Mouse (Mus musculus) neural tube, embryonic 13.5 days (tissue): ENCODE results near the gene Rft1. TPM values are rescaled to one million over a fixed set of nuclear protein-coding genes. Genes with fewer than 3 reads are reported as not detected.

Experiments
- ATAC-seq: fragments of 200-750 bp; cut with Nextera tagmentation; 2 replicates; pipeline ENCODE4 v1.8.0; 2017; ENCODE audit warnings: low read depth, mild to moderate bottlenecking, moderate TSS enrichment, moderate library complexity
- H3K27ac ChIP-seq: fragments of 300-500 bp; sonication (generic); replicated peaks from 2 replicates; pipeline ENCODE4 v1.5.1; 2015; ENCODE audit warnings: moderate library complexity, mild to moderate bottlenecking, inconsistent platforms
- H3K27me3 ChIP-seq: fragments of 300-500 bp; sonication (generic); 2 replicates; pipeline ENCODE4 v1.6.1; 2015; ENCODE audit warnings: mild to moderate bottlenecking, inconsistent platforms
- H3K36me3 ChIP-seq: fragments of 300-500 bp; sonication (generic); 2 replicates; pipeline ENCODE4 v1.6.1; 2015; ENCODE audit warnings: mild to moderate bottlenecking, inconsistent platforms
- H3K4me1 ChIP-seq: fragments of 300-500 bp; sonication (generic); replicated peaks from 2 replicates; pipeline ENCODE4 v1.6.1; 2015; ENCODE audit warnings: inconsistent platforms
- H3K4me2 ChIP-seq: fragments of 300-500 bp; sonication (generic); 2 replicates; pipeline ENCODE4 v1.6.1; 2015; ENCODE audit warnings: inconsistent platforms, mild to moderate bottlenecking, moderate library complexity
- H3K4me3 ChIP-seq: fragments of 300-500 bp; sonication (generic); 2 replicates; pipeline ENCODE4 v1.5.1; 2015; ENCODE audit warnings: mild to moderate bottlenecking, inconsistent platforms
- H3K9ac ChIP-seq: fragments of 300-500 bp; sonication (generic); 2 replicates; pipeline ENCODE4 v1.6.1; 2015; ENCODE audit warnings: moderate library complexity, mild to moderate bottlenecking, inconsistent platforms
- H3K9me3 ChIP-seq: fragments of 300-500 bp; sonication (generic); 2 replicates; pipeline ENCODE4 v1.6.1; 2016; ENCODE audit warnings: inconsistent platforms
- WGBS: fragments of 180-500 bp; shearing (Covaris S2); methylation state at CpG from one replicate; pipeline ENCODE4 v1.1.7; 2015; 5-methylcytosine and 5-hydroxymethylcytosine counted together
- polyA plus RNA-seq: library from polyadenylated mRNA; unstranded; fragments of >200 nt; fragmentation: Nextera tagmentation; extraction: Ambion mirVana; gene quantifications from 2 replicates; pipeline ENCODE4 v1.2.1, GENCODE M21; 2015

Gene Rft1
- polyA plus RNA-seq, 1 experiment from 2014 or later = 9.9 TPM

DNA sequence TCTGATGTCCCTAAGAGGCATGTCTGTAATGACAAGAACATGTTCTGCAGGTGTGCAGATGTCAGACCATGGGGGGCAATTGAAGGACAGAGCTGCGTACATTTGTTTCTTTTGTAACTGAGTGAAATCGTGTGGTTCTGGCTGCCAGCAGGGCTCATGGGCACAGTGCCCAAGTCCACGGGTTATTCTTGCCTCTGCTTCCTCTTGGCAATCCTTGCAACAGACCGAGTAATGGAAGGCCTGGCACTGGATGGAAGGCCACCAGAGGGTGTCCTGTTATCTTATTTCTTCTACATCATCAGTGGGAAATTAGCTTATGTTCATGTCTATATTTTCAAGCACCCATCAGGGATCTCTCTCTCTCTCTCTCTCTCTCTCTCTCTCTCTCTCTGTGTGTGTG, 41.4 kb downstream of the Rft1 start:
- no peaks in the 10 kb centered on the region for H3K27me3 ChIP-seq
- H3K9me3 ChIP-seq = no peaks in the 10 kb centered on the region
- peaks cover 19% of the 10 kb centered on the region for H3K4me1 ChIP-seq
- H3K36me3 ChIP-seq = peaks cover 8% of the 10 kb centered on the region; the same call in 1 of the 2 replicates
- no peak overlapping the region for H3K27ac ChIP-seq
- no peak overlapping the region for H3K4me3 ChIP-seq
- no peak overlapping the region for H3K4me2 ChIP-seq
- WGBS = 44% methylated on average over 4 of the region's 4 CpGs
- H3K9ac ChIP-seq = no peak overlapping the region
- ATAC-seq = peak; percentile 64; the same call in 1 of the 2 replicates

DNA sequence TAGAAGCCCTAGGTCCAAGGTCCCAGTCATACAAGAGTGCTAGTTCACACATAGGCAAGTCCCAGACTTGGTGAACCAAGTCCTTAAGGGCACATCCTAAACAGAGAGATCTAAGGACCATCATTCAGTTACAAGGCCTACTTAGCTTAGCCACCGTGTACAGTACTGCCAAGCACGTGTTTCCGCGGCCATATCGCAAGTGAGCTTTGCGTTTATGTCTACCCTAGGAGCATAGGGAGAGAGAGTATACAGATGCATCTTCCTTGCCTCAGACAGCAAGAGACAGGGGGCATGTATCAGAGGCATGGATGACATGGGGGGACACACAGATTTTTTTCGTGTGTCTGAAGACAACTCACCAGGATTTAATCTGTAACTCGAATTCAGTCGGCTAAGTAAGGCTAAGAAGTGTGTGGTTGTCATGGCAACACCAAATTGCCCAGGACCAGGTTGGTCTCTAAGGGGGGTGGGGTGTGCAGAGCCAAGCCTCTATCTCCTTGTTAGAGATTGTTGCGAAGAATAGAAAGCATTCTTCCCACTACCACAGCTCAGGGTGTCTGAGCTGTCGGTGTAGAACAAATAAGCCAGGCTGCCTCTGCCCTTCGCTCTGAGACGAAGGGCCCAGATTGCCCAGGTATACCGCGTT, 43.4 kb downstream of the Rft1 start:
- H3K4me3 ChIP-seq = no peak overlapping the region
- H3K27ac ChIP-seq = no peak overlapping the region
- no peak overlapping the region for H3K4me2 ChIP-seq
- peak; percentile 33; the same call in 1 of the 2 replicates for ATAC-seq
- H3K27me3 ChIP-seq = no peaks in the 10 kb centered on the region
- H3K9ac ChIP-seq = no peak overlapping the region
- 74% methylated on average over 15 of the region's 15 CpGs for WGBS
- peaks cover 19% of the 10 kb centered on the region for H3K4me1 ChIP-seq
- H3K9me3 ChIP-seq = no peaks in the 10 kb centered on the region
- peaks cover under 1% of the 10 kb centered on the region; the same call in 1 of the 2 replicates for H3K36me3 ChIP-seq

DNA sequence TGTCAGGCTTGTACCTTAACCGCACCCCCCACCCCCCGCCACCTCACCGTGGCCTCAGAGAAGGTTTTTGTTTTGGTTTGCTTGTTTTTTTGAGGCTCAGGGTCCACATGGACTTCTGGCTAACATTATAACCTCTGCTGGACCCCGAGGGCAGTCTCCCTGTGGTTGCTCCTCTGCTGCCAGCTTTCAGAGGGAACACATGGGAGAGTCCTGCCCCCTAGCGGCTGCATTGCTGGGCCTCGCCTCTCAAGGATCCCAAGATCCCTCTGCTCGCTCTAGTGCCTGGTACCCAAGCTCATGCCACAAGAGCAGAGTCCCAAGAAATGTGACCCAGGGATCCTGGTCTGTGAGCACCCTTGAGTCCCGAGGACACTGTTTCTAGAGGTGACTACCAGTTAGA, 45.5 kb downstream of the Rft1 start:
- Histone ChIP-seq H3K27me3 (no peaks in the 10 kb centered on the region), H3K27ac (no peak overlapping the region), H3K4me3 (no peak overlapping the region), H3K9me3 (no peaks in the 10 kb centered on the region), H3K36me3 (no peaks in the 10 kb centered on the region), H3K4me1 (peaks cover 19% of the 10 kb centered on the region), H3K9ac (no peak overlapping the region), H3K4me2 (no peak overlapping the region)
- ATAC-seq = no peak
- WGBS = 36% methylated on average over 8 of the region's 8 CpGs

DNA sequence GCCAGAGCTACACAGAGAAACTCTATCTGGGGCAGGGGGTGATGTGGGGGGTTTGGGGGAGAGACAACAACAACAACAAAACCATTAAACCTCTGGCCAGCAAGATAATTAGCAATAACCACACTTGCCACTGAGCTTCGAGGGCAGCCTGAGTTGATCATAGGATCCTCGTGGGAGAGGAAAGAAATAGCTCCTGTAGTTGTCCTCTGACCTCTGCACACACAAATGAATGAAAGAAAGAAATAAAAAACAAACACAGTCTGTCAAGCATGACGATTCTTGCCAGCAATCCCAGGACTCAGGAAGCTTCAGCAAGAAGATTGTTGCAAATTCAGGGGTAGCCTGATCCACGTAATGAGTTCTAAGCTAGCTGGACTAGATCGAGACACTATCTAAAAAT, 48.4 kb downstream of the Rft1 start:
- ATAC-seq = no peak
- 50% methylated on average over 5 of the region's 5 CpGs for WGBS

DNA sequence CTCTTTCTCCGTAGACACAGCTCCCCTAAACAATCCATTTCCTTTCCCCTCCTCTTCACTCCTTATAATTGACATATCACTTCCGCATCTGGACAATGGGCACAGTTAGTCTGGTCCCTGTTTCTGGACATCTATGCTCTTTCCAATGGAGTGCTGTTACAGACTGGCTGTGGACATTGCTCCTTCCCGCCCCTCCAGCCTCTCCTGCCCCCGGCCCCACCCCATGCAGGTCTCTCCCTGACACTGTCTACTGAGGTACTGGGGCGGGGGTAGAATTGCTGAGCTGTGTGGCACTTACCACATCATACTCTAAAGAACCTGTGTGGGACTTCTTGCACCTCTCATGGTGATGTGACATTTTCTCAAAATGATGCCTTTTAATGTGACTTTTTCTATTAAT, 48.9 kb downstream of the Rft1 start:
- Histone ChIP-seq H3K27ac (no peak overlapping the region), H3K27me3 (no peaks in the 10 kb centered on the region), H3K36me3 (no peaks in the 10 kb centered on the region), H3K9me3 (no peaks in the 10 kb centered on the region), H3K4me2 (no peak overlapping the region), H3K9ac (no peak overlapping the region), H3K4me3 (no peak overlapping the region), H3K4me1 (peaks cover 4% of the 10 kb centered on the region; the same call in 1 of the 2 replicates)
- ATAC-seq = no peak
- 83% methylated on average over 5 of the region's 5 CpGs for WGBS

More for the DNA sequence above, 48.4 kb downstream of the Rft1 start:
- no peak overlapping the region for H3K27ac ChIP-seq
- no peak overlapping the region for H3K4me3 ChIP-seq
- no peaks in the 10 kb centered on the region for H3K27me3 ChIP-seq
- H3K9ac ChIP-seq = no peak overlapping the region
- no peaks in the 10 kb centered on the region for H3K36me3 ChIP-seq
- no peaks in the 10 kb centered on the region for H3K9me3 ChIP-seq
- no peak overlapping the region for H3K4me2 ChIP-seq
- peaks cover 10% of the 10 kb centered on the region for H3K4me1 ChIP-seq

DNA sequence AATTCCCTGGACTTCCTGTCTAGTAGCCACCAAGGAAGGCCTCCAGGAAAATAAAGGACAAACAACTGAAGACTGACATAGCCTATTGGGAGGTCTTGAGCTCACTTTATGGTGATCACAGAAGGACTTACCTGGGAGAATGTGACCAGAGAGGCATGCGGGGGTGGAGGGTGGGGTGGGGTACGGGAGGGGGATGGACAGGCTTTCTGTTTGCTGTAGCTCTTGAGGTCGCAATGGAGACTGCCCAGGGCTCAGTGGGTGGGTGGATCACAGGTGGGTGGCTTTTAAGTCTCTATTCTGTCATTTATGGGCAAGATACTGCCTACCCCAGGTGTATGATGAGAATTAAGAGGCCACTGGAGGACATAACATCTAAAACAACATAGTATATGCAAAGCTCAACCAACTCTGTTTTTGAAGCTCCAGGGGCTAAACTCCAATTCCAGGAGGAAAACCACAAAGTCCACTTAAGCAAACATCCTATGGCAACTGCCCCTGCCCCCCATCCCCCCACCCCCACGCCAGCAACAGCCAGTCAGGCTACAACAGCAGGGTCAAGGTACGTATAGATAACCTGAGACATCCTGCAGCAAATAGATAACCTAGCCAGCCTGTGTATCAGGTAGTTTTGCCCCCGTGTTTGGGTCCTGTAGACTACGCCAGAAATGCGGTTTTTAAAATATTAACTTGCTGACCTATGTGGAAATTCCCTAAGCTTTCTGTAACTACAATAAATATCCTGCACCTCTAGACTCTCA, 50.1 kb downstream of the Rft1 start:
- H3K36me3 ChIP-seq = no peaks in the 10 kb centered on the region
- H3K27me3 ChIP-seq = no peaks in the 10 kb centered on the region
- no peak overlapping the region for H3K9ac ChIP-seq
- ATAC-seq = no peak
- no peaks in the 10 kb centered on the region for H3K9me3 ChIP-seq
- H3K27ac ChIP-seq = no peak overlapping the region
- H3K4me1 ChIP-seq = peaks cover 3% of the 10 kb centered on the region; the same call in 1 of the 2 replicates
- no peak overlapping the region for H3K4me3 ChIP-seq
- WGBS = 90% methylated on average over 8 of the region's 8 CpGs
- no peak overlapping the region for H3K4me2 ChIP-seq

DNA sequence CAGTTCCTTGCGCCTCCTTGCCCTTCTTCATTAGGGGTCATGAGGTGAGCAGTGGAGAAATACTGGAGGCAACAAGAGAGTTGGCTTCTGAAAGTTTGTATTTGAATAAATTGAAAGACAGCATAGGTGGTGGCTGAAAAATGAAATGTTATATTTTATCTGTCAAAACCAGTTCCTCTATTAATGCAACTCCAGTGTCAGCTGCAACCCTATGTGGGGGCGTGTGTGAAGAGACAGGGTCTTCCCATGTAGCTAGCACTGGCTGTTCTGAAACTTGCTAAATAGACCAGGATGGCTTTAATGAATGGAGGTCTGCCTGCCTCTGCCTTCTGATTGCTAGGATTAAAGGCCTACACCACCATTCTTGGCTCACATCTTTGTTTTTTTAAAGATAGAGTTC, 57.7 kb downstream of the Rft1 start:
- WGBS = 90% methylated on average over 2 of the region's 2 CpGs
- ATAC-seq = no peak
- H3K9me3 ChIP-seq = no peaks in the 10 kb centered on the region
- no peak overlapping the region for H3K4me3 ChIP-seq
- H3K36me3 ChIP-seq = no peaks in the 10 kb centered on the region
- H3K27ac ChIP-seq = no peak overlapping the region
- no peak overlapping the region for H3K9ac ChIP-seq
- H3K4me2 ChIP-seq = no peak overlapping the region
- H3K4me1 ChIP-seq = peaks cover 8% of the 10 kb centered on the region
- no peaks in the 10 kb centered on the region; the same call in 1 of the 2 replicates for H3K27me3 ChIP-seq

DNA sequence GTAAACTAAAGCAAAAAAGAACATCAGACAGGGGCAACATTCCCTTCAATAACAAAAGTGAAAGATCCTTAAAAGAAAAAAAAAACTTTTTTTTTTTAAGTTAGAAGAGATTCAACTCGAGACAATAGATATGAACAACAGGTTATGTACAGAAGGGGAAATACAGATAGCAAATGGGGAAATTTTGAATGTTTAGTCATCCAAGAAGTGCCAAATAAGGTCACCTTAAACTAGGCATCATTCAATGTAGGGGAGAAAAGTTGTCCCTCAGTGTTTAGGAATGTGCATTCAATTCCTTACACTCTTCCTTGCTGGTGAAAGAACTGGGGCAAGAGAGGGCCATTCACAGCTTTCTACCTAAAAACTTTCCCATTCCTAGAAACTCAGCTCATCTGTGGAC, 59.6 kb downstream of the Rft1 start:
- Histone ChIP-seq H3K4me3 (no peak overlapping the region), H3K27ac (no peak overlapping the region), H3K36me3 (no peaks in the 10 kb centered on the region), H3K9me3 (no peaks in the 10 kb centered on the region), H3K27me3 (no peaks in the 10 kb centered on the region; the same call in 1 of the 2 replicates), H3K9ac (no peak overlapping the region), H3K4me1 (peaks cover 18% of the 10 kb centered on the region), H3K4me2 (no peak overlapping the region)
- 86% methylated on average over 1 of the region's 1 CpGs for WGBS
- no peak for ATAC-seq

DNA sequence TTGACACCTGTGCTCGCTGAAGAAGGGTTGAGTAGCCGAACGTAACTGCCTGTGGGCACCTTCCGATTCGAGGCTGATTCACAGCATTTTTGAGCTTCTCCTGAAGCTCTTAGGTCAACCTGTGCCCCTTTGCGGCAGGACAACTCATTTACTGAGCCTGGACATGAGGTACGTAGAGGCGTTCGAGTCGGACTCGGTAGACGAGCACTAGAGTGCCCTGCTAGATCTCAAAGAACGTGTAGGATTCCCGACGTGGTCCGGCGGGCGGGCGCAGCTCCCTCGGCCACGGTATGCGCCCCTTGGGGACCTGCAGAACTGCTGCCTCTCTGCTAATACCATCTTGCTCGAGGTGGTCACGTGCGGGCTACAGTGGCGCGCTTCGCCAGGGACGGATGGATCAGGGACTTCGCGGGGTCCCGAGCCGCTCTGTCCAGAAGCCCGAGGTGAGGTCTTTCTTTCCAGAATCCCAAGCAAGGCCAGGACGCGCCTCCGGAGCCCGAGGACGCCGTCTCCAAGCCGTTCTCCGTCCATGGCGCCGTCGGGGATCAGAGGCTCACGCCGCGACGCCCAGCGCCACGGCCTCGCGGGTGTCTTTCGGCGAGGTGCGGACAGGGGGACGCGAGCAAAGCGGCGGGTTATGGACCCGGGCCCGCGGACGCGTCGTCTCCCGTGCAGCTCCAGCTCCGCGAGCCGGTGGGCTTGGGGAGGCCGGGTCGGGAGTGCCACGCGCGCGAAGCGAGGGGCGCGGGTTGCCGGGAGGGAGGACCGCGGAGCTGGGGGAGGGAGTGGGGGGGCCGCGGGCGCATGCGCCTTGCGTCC, 60.8 kb downstream of the Rft1 start, which contains the start of gene Sfmbt1:
Gene Sfmbt1 (plus strand): TSS at position 51 of the 819 bp plus-strand sequence.
- peak within 1 kb of the TSS; percentile 96 for H3K27ac ChIP-seq
- no peaks in the 10 kb centered on the region; the same call in 1 of the 2 replicates for H3K27me3 ChIP-seq
- peak within 1 kb of the TSS; percentile 91 for H3K9ac ChIP-seq
- H3K4me1 ChIP-seq = peaks cover 24% of the 10 kb centered on the region
- no peaks in the 10 kb centered on the region for H3K36me3 ChIP-seq
- H3K9me3 ChIP-seq = no peaks in the 10 kb centered on the region
- peak within 1 kb of the TSS; percentile 76 for H3K4me2 ChIP-seq
- 1% methylated on average over 83 of the region's 87 CpGs for WGBS
- H3K4me3 ChIP-seq = peak within 1 kb of the TSS; percentile 94
- ATAC-seq = peak; percentile 86

DNA sequence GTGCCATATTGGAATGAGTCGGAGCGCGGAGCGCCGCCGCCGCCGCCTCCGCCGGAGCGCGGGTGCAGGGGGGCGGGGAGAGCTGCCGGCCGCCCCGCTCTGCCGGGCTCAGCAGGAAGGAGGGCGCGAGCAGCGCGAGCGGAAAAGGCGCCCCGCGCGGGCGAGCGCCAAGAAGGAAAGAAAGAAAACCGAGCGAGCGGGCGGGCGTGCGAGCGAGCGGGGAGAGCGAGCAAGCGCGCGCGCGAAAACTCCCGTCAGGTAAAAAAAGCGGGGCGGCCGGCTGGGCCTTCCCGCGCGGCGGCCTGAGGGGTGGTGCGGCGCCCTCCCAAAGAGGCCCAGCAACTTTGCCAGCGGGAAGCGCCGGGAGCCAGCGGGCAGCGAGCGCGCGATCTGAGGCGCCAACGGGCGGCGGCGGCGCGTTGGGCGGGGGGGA, 61.5 kb downstream of the Rft1 start:
- under 1% methylated on average over 31 of the region's 68 CpGs for WGBS
- Histone ChIP-seq H3K36me3 (no peaks in the 10 kb centered on the region), H3K9me3 (no peaks in the 10 kb centered on the region), H3K4me3 (peak overlapping the region; percentile 94), H3K9ac (peak overlapping the region; percentile 91), H3K4me2 (peak overlapping the region; percentile 76), H3K27me3 (no peaks in the 10 kb centered on the region; the same call in 1 of the 2 replicates), H3K27ac (peak overlapping the region; percentile 96), H3K4me1 (peaks cover 24% of the 10 kb centered on the region)
- peak; percentile 49 for ATAC-seq

DNA sequence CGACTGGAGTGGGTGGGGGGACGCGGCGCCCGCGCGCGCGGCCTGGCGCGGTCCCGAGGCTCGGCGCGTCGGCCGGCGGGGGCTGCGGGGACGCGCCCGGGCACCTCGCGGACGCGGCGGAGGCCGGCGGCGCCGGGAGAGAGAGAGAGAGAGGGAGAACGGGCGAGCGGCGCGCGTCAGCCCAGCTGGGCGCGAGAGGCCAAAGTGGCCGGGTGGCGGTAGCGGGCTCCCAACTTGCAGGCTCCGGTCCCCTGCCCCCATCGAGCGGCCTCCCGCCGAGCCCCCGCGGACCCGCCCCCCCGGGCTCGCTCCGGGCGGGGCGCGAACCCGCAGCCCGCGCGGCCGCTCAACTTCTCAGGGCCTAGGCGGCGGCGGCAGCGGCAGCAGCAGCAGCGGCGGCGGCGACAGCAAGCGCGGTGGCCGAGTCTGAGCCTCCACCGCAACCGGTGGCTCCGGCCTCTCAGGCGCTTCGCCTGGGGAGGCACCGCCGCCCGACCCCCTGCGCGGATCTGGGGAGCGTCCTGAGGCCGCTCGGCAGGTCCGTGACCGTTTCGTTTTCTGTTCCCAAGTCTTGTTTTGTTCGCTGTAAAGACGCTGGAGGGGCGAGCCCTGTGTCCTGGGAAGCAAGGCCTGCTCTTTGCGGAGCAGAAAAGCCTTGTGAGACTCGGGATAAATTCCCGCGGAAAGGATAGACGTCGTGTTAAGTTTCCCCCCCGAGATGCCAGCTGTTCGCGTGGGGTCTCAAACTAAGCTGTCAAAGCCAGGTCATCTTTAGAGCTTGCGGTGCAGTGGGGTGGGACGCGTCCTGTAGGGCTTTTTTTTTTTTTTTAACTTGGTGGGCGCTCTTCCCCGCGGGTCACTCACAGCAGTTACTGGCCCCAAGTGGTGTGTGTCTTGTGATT, 62.1 kb downstream of the Rft1 start:
- Histone ChIP-seq H3K4me1 (peaks cover 24% of the 10 kb centered on the region), H3K27ac (peak overlapping the region; percentile 96), H3K4me2 (peak overlapping the region; percentile 76), H3K9ac (peak overlapping the region; percentile 91), H3K4me3 (peak overlapping the region; percentile 94), H3K36me3 (no peaks in the 10 kb centered on the region), H3K9me3 (no peaks in the 10 kb centered on the region), H3K27me3 (no peaks in the 10 kb centered on the region; the same call in 1 of the 2 replicates)
- under 1% methylated on average over 56 of the region's 106 CpGs for WGBS
- peak; percentile 51 for ATAC-seq
